Mouse (Mus musculus) cerebral cortex, adult 2 months (tissue): ENCODE measurements around the gene Ano7.

Source experiments
- WGBS: fragments of 180-500 bp; shearing (Covaris S2); methylation state at CpG from one replicate; pipeline ENCODE4 v1.1.7; 2018; 5-methylcytosine and 5-hydroxymethylcytosine counted together

Ano7 gene

GRCm38 (mm10) chr1:93445822-93446162 is 72.1 kb downstream of the Ano7 start:
- 12% methylated on average over 3 of the region's 3 CpGs for WGBS

- WGBS, result 87% methylated on average over 5 of the region's 5 CpGs
These were observed 76.4 kb downstream of the Ano7 start for GRCm38 (mm10) chr1:93450118-93450517.
